Mouse (Mus musculus): ENCODE results near the gene Riiad1.

GRCm38 (mm10) chr3:94481429-94481828, 1.3 kb upstream of the Riiad1 start:
- no peak for TF ChIP-seq GATA1 (IDR thresholded peaks at IDR 0.05; ENCODE audit: low read length)
- no peak for TF ChIP-seq TAL1 (IDR thresholded peaks at IDR 0.05; ENCODE audit: low read length)
